Mouse (Mus musculus) forelimb bud, embryonic 11.5 days (tissue): ENCODE results near the gene Ctf1.
"Not testable (repeated sequence)": the region's sequence is repeated elsewhere in the genome, so short reads cannot be mapped to it uniquely, and the experiment has no call there.

Experiments
- DNase-seq: peaks from one replicate; pipeline ENCODE4 v3.0.0-alpha.2; 2012; ENCODE audit warnings: low read depth, low spot score

The Ctf1 gene

DNA sequence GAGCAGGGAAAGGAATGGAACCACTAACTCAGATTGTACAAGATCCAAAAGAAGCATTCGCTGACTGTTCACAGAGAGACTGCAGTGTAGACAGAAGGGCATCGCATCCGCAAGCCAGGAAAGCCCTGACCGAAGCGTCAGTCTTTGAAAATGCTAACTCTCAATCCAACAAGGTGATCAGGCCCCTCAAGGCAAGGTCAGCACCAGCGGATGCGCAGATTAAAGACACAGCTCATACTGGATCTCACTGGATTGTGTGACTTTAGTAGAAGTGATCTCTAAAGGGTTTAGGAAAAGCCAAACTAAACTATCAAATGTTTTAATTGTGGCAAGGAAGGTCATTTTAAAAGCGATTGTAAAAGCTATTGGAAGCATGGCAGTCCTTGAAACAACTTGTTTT is 19.2 kb upstream of the Ctf1 start:
- DNase-seq = no peak

DNA sequence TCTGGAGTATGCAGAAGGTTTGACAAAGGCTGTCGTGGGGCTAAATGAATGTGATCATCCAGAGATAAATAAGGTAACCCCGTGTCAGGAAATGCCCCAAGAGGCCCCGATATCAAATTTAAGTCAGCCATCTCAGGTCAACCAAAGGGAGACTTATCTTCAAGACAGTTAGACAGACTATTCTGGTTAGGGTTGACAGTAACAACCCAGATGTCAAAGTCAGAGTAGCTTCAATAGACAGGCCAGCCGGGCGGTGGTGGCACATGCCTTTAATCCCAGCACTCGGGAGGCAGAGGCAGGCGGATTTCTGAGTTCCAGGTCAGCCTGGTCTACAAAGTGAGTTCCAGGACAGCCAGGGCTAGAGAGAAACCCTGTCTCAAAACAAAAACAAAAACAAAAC is 18.8 kb upstream of the Ctf1 start:
- not testable (repeated sequence) for DNase-seq

DNA sequence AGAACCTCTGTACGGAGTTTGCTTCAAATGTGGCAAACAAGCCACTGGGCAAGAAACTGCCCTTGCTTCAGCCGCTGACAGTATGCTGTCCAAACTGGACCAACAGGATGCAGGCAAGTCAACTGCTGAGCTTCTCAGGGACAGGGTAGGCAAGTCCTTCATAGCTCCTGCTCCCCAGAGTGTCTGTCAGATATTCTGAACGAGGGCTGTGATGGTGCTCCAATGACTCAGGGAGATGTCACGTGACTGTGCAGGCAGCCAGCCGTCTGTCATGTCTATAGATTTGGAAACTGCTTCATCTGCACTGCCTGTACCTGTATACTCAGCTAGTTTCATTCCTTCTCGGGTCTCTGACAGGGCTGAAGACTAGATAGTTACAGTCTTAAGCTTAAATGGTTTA is 13.6 kb upstream of the Ctf1 start:
- DNase-seq = no peak

DNA sequence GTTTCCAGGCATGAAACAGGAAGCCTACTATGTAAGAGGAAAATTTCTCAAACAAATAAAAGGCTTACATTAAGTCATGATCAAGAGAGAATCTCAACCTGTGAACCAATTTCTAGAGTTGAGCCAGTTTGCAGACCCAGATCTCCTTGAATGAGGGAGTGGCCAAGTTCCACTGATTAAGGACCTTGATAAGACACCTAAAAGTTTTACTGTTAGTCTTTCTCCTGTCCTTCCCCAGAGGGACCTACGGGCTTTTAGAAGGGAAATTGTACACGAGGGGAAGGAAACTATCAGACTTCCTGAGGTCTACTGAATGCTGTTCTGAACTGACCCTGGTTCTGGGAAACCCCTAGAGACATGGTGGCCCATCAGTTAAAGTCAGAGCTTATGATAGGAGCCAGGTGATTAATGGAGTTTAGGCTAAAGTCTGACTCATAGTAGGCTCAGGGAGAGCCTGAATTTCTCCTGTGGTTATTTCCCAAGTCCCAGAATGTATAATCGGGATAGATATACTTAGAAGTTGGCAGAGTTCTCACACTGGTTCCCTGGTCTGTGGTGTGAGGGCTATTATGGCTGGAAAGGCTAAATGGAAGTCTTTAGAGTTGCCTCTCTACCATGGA is 11.7 kb upstream of the Ctf1 start:
- no peak for DNase-seq

DNA sequence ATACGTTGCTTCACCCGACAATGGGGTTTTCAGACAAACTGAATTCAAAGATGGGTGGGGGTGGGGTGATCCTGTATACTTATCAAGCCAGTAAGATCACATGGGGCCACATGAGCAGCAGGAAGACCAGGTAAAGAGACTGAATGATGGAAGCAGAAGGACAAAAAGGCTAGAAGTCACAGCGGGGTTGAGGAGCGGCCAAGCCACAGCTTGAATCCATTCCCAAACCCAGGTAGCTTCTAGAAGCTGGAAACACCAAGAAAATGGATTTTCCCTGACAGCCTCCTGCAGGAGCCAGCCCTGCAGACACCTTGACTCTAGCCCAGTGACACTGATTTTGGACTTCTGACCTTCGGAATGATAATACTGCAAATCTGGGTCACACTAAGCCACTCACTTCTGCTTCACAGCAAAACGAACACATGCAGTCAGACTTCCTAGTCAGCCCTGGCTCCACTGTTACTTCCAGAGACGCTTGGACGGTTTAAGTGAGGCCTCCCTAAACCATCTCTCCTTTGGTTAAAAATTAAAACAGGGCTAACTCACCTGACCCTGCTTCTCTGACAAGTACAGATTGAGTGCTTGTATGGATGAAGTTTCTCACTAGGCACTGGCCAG is 8.9 kb upstream of the Ctf1 start:
- no peak for DNase-seq

DNA sequence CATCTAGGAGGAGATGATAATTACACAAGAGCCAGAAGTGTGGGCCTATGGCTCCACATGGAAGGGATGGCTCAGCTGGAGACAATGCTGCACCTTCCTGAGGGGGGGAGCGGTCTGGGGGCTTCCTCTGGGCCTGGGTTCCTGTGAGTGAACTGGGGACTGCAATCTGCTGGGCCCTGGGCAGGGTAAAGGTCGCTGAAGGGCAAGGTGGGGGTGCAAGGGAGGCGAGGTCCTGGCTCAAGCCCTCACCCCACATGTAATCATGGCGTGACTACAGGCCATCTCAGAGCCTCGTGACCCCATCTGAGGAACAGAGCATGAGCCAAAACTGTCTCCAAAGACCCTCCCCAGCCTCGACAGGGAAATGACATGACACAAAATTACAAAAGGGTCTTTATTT is 7.9 kb upstream of the Ctf1 start:
- DNase-seq = no peak

DNA sequence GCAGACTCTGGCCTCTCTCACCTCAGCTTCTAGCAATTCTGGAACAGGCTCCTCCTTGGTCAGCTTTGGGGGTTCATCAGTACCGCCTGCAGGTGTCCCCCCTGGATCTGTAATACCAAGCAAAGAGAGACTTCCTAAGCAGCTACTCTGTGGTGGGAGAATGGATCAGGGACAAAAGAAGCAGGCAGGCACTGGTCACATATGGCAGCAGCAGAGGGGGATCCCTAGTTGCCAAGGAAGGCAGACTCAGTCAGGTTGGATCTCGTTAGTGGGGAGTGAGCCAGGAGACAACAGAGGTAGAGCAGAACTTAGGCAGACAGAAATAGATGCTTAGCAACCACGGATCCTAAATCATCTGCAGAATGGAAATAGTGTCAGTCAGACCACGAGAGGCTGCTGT is 6.8 kb upstream of the Ctf1 start:
- DNase-seq = no peak

DNA sequence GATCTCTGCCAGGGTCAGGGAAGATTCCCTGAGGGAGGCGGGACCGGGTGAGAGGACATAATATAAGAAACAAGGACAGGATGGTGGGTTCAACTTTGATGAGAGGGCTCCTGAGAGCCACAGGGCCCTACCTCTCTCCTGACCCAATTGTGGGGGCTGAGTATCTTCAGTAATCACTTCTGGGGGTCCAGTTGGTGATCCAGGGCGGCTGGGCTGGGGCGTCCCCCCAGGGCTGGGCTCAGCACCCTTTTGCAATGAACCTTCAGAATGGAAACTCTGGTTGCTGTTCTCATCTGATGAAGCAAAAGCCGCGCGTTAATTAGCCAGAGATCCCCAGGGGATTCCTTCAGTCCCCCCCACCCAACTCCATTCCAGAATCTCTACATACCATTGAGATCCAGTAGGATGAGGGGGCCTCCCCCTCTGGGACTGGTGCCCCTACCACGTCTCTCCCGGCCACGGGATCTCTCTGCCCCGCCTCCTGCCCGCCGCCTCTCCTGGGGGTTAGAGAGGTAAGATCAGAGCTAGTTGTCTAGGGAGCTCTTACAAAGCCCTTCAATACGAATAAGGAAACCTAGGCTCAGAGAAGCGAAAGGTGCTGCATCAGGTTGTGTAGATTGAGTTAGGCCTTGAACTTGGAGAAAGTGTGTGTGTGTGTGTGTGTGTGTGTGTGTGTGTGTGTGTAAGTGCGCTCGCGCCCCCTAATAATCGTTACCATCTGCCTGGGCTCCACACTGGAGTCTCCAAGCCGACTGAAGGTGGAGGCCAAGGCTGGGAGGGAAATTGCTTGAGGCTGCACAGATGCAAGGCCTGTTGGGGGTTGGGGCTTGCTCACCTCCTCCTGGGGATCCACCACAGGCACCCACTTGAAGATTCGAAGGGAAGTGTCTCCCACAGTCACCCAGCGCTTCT is 5.2 kb upstream of the Ctf1 start:
- peak; percentile 63 for DNase-seq

DNA sequence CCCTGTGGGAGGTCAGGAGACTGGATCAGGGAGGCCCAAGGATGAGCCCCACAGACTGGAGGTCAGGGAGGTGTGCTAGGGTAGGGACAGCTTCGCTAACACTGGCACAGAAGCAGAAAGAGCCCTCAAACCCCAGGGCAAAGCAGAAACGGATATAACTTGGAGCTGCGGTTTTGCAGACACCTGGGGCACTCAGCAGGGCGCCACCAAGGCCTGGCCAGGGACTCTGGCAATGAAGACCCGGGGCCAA is 4.7 kb upstream of the Ctf1 start:
- no peak for DNase-seq

DNA sequence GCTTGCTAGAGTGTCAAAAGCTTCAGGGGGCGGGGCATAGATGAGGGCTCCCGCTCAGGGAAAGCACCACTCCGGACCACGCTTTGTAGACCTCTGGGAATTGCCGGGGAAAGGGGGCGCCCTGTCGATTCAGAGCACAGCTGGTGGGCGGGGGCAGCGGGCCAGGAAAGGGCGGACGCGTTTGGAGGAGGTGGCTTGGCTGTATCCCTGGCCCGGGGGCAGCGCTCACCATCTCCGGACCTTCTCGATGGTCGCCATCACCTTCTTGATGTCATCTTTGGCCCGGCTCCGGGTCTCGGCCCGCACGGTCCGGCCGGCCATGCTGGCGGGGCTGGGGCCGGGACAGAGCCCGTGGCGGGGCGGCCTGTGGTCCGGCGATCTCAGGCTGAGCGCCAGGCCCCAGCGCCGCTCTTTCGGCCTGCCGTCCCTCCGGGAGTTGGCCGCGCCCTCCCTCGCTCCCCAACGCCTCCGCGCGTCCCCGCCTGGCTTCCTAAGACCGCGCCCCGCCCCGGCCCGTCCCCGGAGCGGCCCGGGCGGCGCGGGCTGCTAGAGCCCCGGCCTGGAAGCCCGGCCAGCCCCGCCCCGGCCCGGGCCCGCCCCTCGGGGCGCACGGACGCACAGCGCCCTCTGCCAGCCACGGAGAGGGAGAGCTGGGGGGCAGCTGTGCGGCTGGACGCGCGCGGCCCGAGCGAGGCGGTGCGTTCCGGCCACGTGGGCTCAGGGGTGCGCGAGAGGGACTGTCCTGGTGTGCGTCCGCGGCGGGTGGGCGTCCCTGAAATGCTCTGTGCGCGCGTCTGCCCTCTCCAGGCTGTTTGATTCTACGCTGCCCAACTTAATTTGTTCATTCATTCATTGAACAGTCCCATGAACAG is 4.1 kb upstream of the Ctf1 start, which contains the start of gene Bcl7c:
Bcl7c (minus strand) TSS at position 727 of the 872 bp plus-strand sequence.
- peak; percentile 93 for DNase-seq

DNA sequence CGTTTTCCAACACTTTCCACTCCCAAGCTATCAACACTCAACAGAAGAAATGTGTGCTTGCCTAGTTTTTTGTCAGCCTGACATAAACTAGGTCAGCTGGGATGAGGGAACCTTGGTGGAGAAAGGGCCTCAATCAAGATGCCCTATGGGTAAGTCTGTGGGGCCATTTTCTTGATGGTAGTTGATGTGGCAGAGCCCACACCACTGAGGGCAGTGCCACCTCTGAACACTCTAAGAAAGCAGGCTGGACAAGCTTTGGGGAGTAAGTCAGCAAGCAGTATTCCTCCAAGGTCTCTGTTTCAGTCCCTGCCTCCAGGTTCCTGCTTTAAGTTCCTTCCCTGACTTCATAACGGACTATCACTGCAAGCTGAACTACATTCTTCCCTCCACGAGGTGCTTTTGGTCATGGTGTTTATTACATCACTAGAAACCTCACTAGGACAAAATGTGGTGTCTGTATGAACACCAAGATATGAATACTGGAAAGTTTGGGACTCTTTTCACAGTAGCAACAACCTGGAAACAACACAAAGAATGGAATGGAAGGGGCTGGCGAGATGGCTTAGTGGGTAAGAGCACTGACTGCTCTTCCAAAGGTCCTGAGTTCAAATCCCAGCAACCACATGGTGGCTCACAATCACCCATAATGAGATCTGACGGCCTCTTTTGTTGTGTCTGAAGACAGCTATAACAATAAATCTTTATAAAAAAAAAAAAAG is 3.1 kb upstream of the Ctf1 start:
- no peak for DNase-seq

DNA sequence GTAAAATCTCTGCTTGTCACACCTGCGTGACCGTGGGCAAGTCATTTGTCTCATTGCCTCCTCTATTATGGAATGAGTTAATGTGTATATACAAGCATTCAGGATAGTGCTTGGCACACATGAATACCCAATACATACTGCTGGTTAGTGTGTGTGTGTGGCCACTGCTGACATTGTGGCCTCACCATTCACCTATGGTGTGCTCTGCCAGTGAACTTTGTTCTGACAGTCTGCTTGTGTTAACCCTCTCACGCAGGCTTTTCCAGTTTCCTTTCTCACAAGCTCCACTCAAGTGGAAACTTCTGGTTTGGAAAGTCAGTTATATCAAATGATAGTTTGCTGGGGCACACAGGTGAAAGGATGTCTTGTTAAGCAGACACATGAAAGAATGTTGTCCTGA is 1.5 kb upstream of the Ctf1 start:
- DNase-seq = no peak

DNA sequence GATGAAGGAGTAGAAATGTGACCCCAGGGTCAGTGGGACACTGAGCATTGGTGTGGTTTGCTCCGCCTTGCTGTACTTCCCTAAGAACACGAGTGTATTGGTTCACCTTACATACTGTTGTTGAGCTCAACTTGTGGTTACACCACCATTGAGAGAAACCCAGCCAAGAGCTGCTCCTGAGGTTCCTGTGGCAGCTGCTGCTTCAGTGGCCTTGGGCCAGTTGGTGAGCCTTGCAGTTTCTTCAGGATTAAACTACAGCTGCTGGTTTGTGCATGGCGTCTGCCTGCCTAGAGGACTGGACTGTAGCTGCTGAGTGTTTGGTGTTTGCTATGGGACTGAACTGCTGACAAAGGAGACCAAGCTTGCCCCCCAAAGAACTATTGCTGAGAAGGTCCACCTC is 1.1 kb upstream of the Ctf1 start:
- no peak for DNase-seq

DNA sequence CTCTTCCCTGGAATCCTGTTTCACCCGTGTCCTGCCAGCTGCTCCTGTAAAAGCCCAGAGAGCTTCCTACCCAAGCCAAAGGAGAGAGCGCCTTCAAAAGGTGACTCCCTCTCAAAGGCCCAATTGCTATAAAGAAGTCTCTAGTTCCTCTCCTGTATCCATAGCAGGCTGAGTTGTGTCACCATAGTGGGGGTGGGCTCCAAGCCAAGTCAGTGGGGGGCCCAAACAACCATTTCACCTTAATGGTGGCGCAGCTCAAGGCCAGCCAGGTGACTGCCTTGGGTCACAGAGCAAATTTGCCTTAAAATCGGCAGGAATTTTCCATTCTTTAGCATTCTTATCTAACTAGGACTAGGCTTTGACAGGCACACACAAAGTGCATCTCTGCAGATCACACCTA is 2.3 kb downstream of the Ctf1 start:
- DNase-seq = no peak

DNA sequence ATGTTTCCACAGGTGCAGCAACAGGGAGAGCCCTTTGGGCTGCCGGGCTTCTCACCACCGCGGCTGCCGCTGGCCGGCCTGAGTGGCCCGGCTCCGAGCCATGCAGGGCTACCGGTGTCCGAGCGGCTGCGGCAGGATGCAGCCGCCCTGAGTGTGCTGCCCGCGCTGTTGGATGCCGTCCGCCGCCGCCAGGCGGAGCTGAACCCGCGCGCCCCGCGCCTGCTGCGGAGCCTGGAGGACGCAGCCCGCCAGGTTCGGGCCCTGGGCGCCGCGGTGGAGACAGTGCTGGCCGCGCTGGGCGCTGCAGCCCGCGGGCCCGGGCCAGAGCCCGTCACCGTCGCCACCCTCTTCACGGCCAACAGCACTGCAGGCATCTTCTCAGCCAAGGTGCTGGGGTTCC is 4.5 kb downstream of the Ctf1 start:
- DNase-seq = peak; percentile 36

DNA sequence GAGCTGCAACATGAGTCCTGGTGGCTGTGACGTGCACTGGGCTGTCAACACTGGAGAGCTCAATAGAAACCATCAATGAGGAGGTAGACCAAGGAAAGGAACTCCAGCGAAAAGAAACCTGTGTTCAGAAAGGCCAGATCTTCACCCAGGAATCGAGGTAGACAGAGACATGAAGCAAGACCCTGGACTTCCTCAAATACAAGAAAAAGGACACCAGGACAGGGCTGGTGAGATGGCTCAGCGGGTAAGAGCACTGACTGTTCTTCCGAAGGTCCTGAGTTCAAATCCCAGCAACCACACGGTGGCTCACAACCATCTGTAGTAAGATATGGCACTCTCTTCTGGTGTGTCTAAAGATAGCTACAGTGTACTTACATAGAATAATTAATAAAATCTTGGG is 5.8 kb downstream of the Ctf1 start:
- no peak for DNase-seq

DNA sequence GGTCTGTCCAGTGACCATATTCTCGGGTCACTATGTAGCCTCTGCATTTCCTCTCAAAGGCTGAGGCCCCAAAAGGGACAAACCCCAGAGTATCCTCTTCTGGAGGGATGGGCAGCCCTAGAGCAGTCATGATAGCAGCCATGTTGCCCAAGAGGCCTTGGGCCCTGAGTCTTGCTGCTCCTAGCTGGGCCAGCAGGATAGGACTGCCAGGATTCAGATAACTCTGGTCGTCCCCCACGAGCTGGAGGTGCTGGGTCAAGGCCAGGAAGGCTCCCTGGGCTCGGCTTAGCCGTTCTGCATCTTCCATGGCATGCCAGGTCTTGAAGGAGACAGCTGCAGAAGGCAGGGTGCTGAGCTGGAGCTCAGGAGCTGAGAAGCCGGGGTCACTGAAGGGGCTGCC is 6.7 kb downstream of the Ctf1 start:
- no peak for DNase-seq

DNA sequence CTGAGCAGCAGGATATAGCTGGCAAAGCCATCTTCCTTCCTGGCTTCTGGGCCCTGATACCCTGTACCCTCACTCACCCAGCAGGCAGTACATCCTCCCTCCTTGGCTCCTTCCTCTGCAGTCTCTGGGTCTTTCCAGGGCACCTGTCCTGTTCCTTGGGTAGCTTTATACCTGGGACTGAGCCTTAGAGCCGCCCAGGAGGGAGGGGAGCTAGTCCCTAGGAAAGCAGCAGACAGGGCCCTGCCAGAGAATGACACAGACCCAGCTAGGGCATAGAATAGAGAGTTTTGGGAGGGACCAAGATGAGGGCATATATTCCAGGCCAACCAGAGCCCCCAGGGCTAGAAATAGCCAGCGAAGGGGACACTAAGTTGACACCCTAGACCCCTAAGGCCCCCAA is 13.0 kb downstream of the Ctf1 start:
- no peak for DNase-seq

DNA sequence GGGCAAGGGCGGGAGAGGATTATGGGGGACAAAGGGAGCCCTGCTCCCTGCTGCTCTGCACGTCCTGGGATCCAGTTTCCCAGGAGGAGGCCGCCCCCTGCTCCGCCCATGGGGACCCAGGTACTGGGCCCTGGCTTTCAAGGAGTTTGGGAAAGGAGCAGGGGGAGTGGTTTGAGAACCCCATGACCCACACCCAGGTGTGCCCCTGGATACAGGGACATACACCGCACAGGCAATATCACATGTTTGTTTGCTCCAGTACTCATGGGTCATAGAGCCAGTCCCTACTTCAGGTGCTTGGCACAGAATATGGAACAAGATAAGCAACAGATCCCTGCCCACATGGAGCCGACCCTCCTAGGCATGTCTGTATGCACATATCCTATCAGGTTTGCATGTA is 13.4 kb downstream of the Ctf1 start:
- no peak for DNase-seq

DNA sequence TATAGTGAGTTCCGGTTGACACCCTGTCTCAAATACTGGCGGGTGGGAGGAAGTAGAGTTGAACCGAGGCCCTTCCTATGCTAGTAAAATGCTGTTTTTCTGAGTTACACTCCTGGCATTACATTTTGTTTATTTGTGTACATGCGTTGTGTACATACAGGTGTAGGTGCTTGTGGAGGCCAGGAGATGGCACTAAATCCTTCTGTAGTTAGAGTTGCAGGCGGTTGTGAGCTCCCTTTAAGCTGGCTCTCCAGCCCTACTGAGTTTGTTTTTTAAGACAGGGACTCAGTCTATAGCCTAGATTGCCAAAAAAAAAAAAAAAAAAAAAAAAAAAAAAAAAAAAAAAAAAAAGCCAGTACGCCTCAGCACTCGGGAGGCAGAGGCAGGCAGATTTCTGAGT is 15.4 kb downstream of the Ctf1 start:
- no peak for DNase-seq

DNA sequence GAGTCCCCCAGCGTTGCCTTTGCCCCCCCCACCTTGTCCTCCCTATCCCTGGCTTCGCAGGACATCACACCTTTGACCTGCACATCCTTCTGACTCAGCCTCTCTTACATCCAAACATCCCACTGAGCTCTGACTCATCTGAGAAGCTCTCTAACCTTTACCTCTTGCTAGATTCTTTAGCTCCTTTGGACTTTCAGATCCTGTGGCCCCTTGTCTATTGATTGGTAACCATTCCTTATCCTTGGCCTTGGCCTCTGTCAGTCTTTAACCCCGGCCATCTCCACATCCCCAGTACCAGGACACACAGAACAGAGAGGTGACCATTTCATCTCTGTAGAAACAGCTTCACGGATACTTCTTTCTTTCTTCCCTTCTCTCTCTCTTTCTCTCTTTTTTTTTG is 17.6 kb downstream of the Ctf1 start:
- no peak for DNase-seq

DNA sequence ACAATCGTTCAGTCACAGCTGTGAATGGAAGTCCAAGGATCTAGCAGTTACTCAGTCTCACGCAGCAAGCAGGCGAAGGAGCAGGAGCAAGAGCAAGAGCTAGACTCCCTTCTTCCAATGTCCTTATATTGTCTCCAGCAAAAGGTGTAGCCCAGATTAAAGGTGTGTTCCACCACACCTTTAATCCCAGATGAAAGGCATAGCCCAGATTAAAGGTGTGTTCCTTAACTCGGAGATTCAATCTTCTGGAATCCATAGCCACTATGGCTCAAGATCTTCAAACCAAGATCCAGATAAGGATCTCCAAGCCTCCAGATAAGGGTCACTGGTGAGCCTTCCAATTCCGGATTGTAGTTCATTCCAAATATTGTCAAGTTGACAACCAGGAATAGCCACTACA is 19.5 kb downstream of the Ctf1 start, which contains the start of gene Ctf2:
Ctf2 (minus strand) TSS at position 101 of the 400 bp plus-strand sequence.
- DNase-seq = not testable (repeated sequence)
